Mouse (Mus musculus) hindbrain, embryonic 14.5 days (tissue): ENCODE measurements at regions not wholly inside any gene's neighbourhood (a gene's known extent, or its start where the extent isn't known, plus 50 kb on each side); places are given as distances from the start of the nearest gene placed in this dataset.
A peak's percentile ranks its signal among the peaks of the same experiment; 100 is the strongest.

ENCODE experiments used
- ATAC-seq: fragments of 200-750 bp; cut with Nextera tagmentation; 2 replicates; pipeline ENCODE4 v1.8.0; 2017; ENCODE audit warnings: moderate number of reproducible peaks, mild to moderate bottlenecking, moderate TSS enrichment, moderate library complexity; ENCODE audit not compliant: low FRiP score
- DNase-seq: peaks from one replicate; pipeline ENCODE4 v3.0.0-alpha.2; 2015; ENCODE audit warnings: low spot score
- H3K27ac ChIP-seq: fragments of 300-500 bp; sonication (generic); 2 replicates; pipeline ENCODE4 v1.5.1; 2014; ENCODE audit warnings: mild to moderate bottlenecking, moderate library complexity
- H3K27me3 ChIP-seq: fragments of 300-500 bp; sonication (generic); 2 replicates; pipeline ENCODE4 v1.6.1; 2014; ENCODE audit warnings: mild to moderate bottlenecking, low read length, mixed read lengths; ENCODE audit not compliant: control insufficient read depth, insufficient read depth
- H3K36me3 ChIP-seq: fragments of 300-500 bp; sonication (generic); replicated peaks from 2 replicates; pipeline ENCODE4 v1.6.1; 2014; ENCODE audit not compliant: control insufficient read depth, insufficient read depth
- H3K4me1 ChIP-seq: fragments of 300-500 bp; sonication (generic); replicated peaks from 2 replicates; pipeline ENCODE4 v1.6.1; 2014; ENCODE audit warnings: antibody characterized with exemption, low read length, mixed read lengths; ENCODE audit not compliant: control insufficient read depth, insufficient read depth
- H3K4me2 ChIP-seq: fragments of 300-500 bp; sonication (generic); replicated peaks from 2 replicates; pipeline ENCODE4 v1.6.1; 2014; ENCODE audit warnings: mild to moderate bottlenecking, moderate library complexity
- H3K4me3 ChIP-seq: fragments of 300-500 bp; sonication (generic); replicated peaks from 2 replicates; pipeline ENCODE4 v1.5.1; 2014; ENCODE audit warnings: mild to moderate bottlenecking, low read length
- H3K9ac ChIP-seq: fragments of 300-500 bp; sonication (generic); 2 replicates; pipeline ENCODE4 v1.6.1; 2014
- H3K9me3 ChIP-seq: fragments of 300-500 bp; sonication (generic); 2 replicates; pipeline ENCODE4 v1.6.1; 2016; ENCODE audit warnings: low read length; ENCODE audit not compliant: control insufficient read depth
- WGBS: fragments of 180-500 bp; shearing (Covaris S2); extraction: QIAGEN DNeasy Blood & Tissue Kit; methylation state at CpG from one replicate; pipeline ENCODE4 v1.1.7; 2014; 5-methylcytosine and 5-hydroxymethylcytosine counted together

GRCm38 (mm10) chrX:166783377-166783776 is 197.9 kb upstream of the Egfl6 start:
- 82% methylated on average over 2 of the region's 2 CpGs for WGBS
- no peaks in the 10 kb centered on the region for H3K4me1 ChIP-seq

GRCm38 (mm10) chrX:166779334-166780092 is 194.0 kb upstream of the Egfl6 start:
- H3K4me2 ChIP-seq: no peak overlapping the region
- ATAC-seq: peak; percentile 72
- peak; percentile 29 for DNase-seq
- H3K9me3 ChIP-seq: no peaks in the 10 kb centered on the region
- H3K36me3 ChIP-seq: no peaks in the 10 kb centered on the region
- no peak overlapping the region for H3K9ac ChIP-seq
- H3K4me1 ChIP-seq: no peaks in the 10 kb centered on the region
- H3K27ac ChIP-seq: no peak overlapping the region
- WGBS: 47% methylated on average over 6 of the region's 6 CpGs
- H3K27me3 ChIP-seq: peaks cover 11% of the 10 kb centered on the region; the same call in 1 of the 2 replicates
- no peak overlapping the region for H3K4me3 ChIP-seq

More at GRCm38 (mm10) chrX:166783377-166783776, 197.9 kb upstream of the Egfl6 start:
- Histone ChIP-seq H3K36me3 (no peaks in the 10 kb centered on the region), H3K4me2 (no peak overlapping the region), H3K9ac (no peak overlapping the region), H3K4me3 (no peak overlapping the region), H3K9me3 (no peaks in the 10 kb centered on the region), H3K27ac (no peak overlapping the region), H3K27me3 (peaks cover 15% of the 10 kb centered on the region; the same call in 1 of the 2 replicates)
- no peak for ATAC-seq
- no peak for DNase-seq

GRCm38 (mm10) chrX:166773408-166773854 is 187.9 kb upstream of the Egfl6 start:
- H3K27me3 ChIP-seq: peaks cover 7% of the 10 kb centered on the region; the same call in 1 of the 2 replicates
- H3K9me3 ChIP-seq: no peaks in the 10 kb centered on the region
- H3K36me3 ChIP-seq: no peaks in the 10 kb centered on the region
- no peak overlapping the region for H3K9ac ChIP-seq
- ATAC-seq (no peak), DNase-seq (no peak)
- H3K4me1 ChIP-seq: no peaks in the 10 kb centered on the region
- 20% methylated on average over 6 of the region's 6 CpGs for WGBS
- H3K4me2 ChIP-seq: no peak overlapping the region
- no peak overlapping the region for H3K4me3 ChIP-seq
- no peak overlapping the region for H3K27ac ChIP-seq

GRCm38 (mm10) chrX:166766991-166767390 is 181.5 kb upstream of the Egfl6 start:
- ATAC-seq (no peak), DNase-seq (no peak)
- WGBS: 74% methylated on average over 6 of the region's 6 CpGs
- Histone ChIP-seq H3K36me3 (no peaks in the 10 kb centered on the region), H3K4me3 (no peak overlapping the region), H3K27me3 (peaks cover 14% of the 10 kb centered on the region; the same call in 1 of the 2 replicates), H3K9me3 (no peaks in the 10 kb centered on the region), H3K4me1 (no peaks in the 10 kb centered on the region), H3K9ac (no peak overlapping the region), H3K27ac (no peak overlapping the region), H3K4me2 (no peak overlapping the region)

GRCm38 (mm10) chrX:166765647-166766046 is 180.1 kb upstream of the Egfl6 start:
- H3K4me3 ChIP-seq: no peak overlapping the region
- H3K4me1 ChIP-seq: no peaks in the 10 kb centered on the region
- 84% methylated on average over 2 of the region's 2 CpGs for WGBS
- DNase-seq (no peak), ATAC-seq (no peak)
- no peaks in the 10 kb centered on the region for H3K9me3 ChIP-seq
- no peak overlapping the region for H3K27ac ChIP-seq
- H3K36me3 ChIP-seq: no peaks in the 10 kb centered on the region
- H3K27me3 ChIP-seq: peaks cover 14% of the 10 kb centered on the region; the same call in 1 of the 2 replicates
- no peak overlapping the region for H3K4me2 ChIP-seq
- H3K9ac ChIP-seq: no peak overlapping the region

GRCm38 (mm10) chrX:166762098-166762497 is 176.6 kb upstream of the Egfl6 start:
- peaks cover 20% of the 10 kb centered on the region; the same call in 1 of the 2 replicates for H3K27me3 ChIP-seq
- H3K36me3 ChIP-seq: no peaks in the 10 kb centered on the region
- WGBS: 90% methylated on average over 2 of the region's 2 CpGs
- no peak overlapping the region for H3K27ac ChIP-seq
- no peak overlapping the region for H3K9ac ChIP-seq
- no peaks in the 10 kb centered on the region for H3K4me1 ChIP-seq
- ATAC-seq: no peak
- no peak for DNase-seq
- H3K4me2 ChIP-seq: no peak overlapping the region
- H3K9me3 ChIP-seq: no peaks in the 10 kb centered on the region
- no peak overlapping the region for H3K4me3 ChIP-seq

GRCm38 (mm10) chrX:166757152-166757551 is 171.6 kb upstream of the Egfl6 start:
- no peak overlapping the region for H3K4me3 ChIP-seq
- no peak overlapping the region for H3K27ac ChIP-seq
- H3K36me3 ChIP-seq: no peaks in the 10 kb centered on the region
- peaks cover 12% of the 10 kb centered on the region; the same call in 1 of the 2 replicates for H3K27me3 ChIP-seq
- H3K4me1 ChIP-seq: no peaks in the 10 kb centered on the region
- WGBS: 56% methylated on average over 1 of the region's 1 CpGs
- no peak for DNase-seq
- H3K9me3 ChIP-seq: no peaks in the 10 kb centered on the region
- H3K9ac ChIP-seq: no peak overlapping the region
- ATAC-seq: no peak
- no peak overlapping the region for H3K4me2 ChIP-seq

GRCm38 (mm10) chrX:166754967-166755654 is 169.6 kb upstream of the Egfl6 start:
- Histone ChIP-seq H3K4me2 (no peak overlapping the region), H3K36me3 (no peaks in the 10 kb centered on the region), H3K4me3 (no peak overlapping the region), H3K27ac (no peak overlapping the region), H3K9ac (no peak overlapping the region), H3K27me3 (peaks cover 13% of the 10 kb centered on the region; the same call in 1 of the 2 replicates), H3K9me3 (no peaks in the 10 kb centered on the region), H3K4me1 (no peaks in the 10 kb centered on the region)
- WGBS: 89% methylated on average over 3 of the region's 3 CpGs
- DNase-seq: no peak
- no peak for ATAC-seq

- no peak overlapping the region for H3K9ac ChIP-seq
- H3K4me1 ChIP-seq: no peaks in the 10 kb centered on the region
- no peaks in the 10 kb centered on the region for H3K9me3 ChIP-seq
- H3K36me3 ChIP-seq: no peaks in the 10 kb centered on the region
- ATAC-seq (no peak), DNase-seq (no peak)
- H3K27ac ChIP-seq: 0 out of 2 replicates have a peak overlapping the region, but pooled peaks have one; percentile 16
- no peak overlapping the region for H3K4me3 ChIP-seq
- no peak overlapping the region for H3K4me2 ChIP-seq
- H3K27me3 ChIP-seq: 0 out of 2 replicates have a peak, but pooled peaks cover 3% of the 10 kb centered on the region
- WGBS: 54% methylated on average over 8 of the region's 8 CpGs
Observed at GRCm38 (mm10) chrX:166749055-166749679, 163.6 kb upstream of the Egfl6 start.
